Mouse (Mus musculus) thymus, adult 2 months (tissue): ENCODE measurements at regions not wholly inside any gene's neighbourhood (a gene's known extent, or its start where the extent isn't known, plus 50 kb on each side); places are given as distances from the start of the nearest gene placed in this dataset.

Experiments used
- CTCF ChIP-seq: fragments of 200-500 bp; IDR thresholded peaks from 2 replicates; pipeline ENCODE4 v1.5.1; 2012; ENCODE audit warnings: mild to moderate bottlenecking, control low read depth, low read length, moderate library complexity, borderline replicate concordance; ENCODE audit not compliant: control insufficient read depth, poor library complexity, insufficient read depth; ENCODE audit errors: extremely low read depth
- POLR2A ChIP-seq: fragments of 200-500 bp; IDR thresholded peaks from 2 replicates; pipeline ENCODE4 v1.6.1; 2012; ENCODE audit warnings: mild to moderate bottlenecking, low read length, control low read depth, moderate library complexity; ENCODE audit not compliant: control insufficient read depth, poor library complexity, insufficient read depth; ENCODE audit errors: extremely low read depth

DNA sequence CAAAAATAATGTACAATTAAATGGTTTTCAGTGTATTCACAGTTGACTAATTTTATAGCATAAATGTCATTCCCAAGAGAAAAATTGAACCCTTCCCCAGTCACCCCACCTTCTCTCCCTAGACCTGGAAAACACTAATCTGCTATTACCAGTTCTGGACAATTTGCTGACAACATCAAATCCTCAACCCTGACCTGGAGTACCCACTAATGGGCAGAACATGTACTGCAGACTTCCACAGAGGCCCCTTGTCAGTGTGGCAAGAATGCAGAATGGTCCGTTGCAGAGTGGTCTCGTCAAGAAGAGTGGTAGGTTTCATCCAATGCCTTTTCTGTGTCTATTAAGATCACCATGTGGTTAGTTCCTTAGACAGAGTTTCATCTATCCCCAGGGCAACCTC lies 121.0 kb upstream of the Ppp2r2d start:
- TF ChIP-seq POLR2A = no peak
- no peak for TF ChIP-seq CTCF
